Mouse (Mus musculus): ENCODE measurements around the gene Bach1. TPM values are rescaled to one million over a fixed set of nuclear protein-coding genes. Genes with fewer than 3 reads are reported as not detected.

The Bach1 gene
- polyA plus RNA-seq (2011; ENCODE audit: insufficient read length, low read depth, missing spikeins), result 35.1 and 48.0 TPM in 2 replicates

DNA sequence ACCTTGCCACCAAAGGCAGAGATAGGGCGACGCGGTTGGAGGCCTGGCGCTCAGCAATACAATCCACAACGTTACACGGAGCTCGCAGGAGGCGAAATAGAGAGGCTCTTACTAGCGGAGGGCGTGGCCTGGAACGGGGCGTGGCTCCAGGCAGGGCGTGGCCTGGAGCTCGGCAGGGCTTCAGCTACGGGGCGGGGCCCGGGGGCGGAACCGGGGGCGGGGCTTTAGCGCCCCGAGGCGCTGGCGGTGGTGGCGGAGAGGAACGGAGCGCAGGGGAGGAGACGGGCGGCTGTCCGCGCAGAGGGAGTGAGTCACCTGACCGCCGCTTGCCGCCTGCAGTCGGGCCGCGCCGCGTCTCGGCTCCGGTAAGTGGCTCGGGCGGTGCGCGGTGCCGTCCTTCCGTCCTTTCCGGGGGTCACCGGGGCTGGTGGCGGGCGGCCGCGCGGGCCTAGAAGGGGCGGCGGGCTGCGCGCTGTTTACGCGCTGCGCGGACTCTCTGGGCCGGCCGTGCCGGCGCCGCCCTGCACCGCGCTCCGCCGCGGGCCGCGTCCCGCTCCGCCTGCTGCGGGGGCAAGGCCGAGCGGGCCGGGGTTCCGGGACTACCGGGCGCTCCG is at the start of gene Bach1:
TSS of gene Bach1 (plus strand) at position 254 of the 614 bp plus-strand sequence.
- H3K27ac ChIP-seq (ENCODE audit: insufficient read depth, low read length), result peak within 1 kb of the TSS; percentile 96
- peak within 1 kb of the TSS; percentile 99 for H3K4me3 ChIP-seq (ENCODE audit: insufficient read depth, low read length)
- no peaks in the 10 kb centered on the region for H3K4me1 ChIP-seq (ENCODE audit: control insufficient read depth, insufficient read depth, low read length)
- TF ChIP-seq CTCF (IDR thresholded peaks at IDR 0.05; ENCODE audit: borderline replicate concordance, insufficient read depth, low read length) (no peak), POLR2A (IDR thresholded peaks at IDR 0.05; ENCODE audit: low read depth, low read length) (peak; percentile 90)

DNA sequence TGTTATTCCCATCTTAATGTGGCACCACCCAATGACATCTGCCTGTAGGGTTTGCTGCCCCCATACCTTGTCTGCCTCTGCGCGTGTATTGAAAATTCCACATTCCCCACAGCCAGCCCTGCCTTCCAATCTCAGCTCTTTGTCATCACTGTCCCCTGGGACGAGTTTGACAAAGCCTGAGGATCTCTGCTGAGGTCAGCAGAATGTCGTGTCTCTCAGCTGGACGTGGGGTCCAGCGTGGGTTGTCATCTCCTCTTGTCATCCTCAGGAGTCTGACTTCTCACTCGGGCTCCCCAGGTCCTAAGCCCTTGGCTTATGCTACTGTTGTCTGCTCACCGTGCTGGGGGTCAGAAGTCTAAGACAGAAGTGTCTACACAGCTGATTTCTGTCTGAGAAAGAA is 46.4 kb upstream of the Bach1 start:
- Histone ChIP-seq H3K27ac (ENCODE audit: insufficient read depth, low read length) (no peak overlapping the region), H3K4me1 (ENCODE audit: control insufficient read depth, insufficient read depth, low read length) (no peaks in the 10 kb centered on the region), H3K4me3 (ENCODE audit: insufficient read depth, low read length) (no peak overlapping the region)
- no peak for TF ChIP-seq CTCF (IDR thresholded peaks at IDR 0.05; ENCODE audit: borderline replicate concordance, insufficient read depth, low read length)
- TF ChIP-seq POLR2A (IDR thresholded peaks at IDR 0.05; ENCODE audit: low read depth, low read length), result no peak

DNA sequence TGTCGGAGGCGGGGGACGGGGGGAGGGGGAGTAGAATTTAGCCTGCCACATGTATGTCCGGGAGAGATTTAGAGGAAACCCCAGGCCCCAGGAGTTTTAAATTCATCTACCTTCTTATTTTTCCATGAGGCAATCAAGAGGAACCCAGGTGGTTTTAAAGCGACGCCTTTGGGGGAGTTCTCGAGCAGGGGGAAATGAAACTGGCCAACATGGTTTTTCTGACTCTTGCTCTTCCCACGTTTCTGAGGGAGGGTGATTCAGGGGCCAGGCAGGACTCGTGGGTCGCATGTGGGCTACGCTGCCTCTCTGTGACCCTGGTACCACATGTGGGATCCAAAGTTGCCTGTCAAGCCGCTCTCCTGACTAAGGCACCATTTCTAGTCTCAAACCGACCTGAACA is 45.8 kb upstream of the Bach1 start:
- TF ChIP-seq POLR2A (IDR thresholded peaks at IDR 0.05; ENCODE audit: low read depth, low read length), result no peak
- TF ChIP-seq CTCF (IDR thresholded peaks at IDR 0.05; ENCODE audit: borderline replicate concordance, insufficient read depth, low read length), result no peak
- Histone ChIP-seq H3K27ac (ENCODE audit: insufficient read depth, low read length) (no peak overlapping the region), H3K4me3 (ENCODE audit: insufficient read depth, low read length) (no peak overlapping the region), H3K4me1 (ENCODE audit: control insufficient read depth, insufficient read depth, low read length) (no peaks in the 10 kb centered on the region)

DNA sequence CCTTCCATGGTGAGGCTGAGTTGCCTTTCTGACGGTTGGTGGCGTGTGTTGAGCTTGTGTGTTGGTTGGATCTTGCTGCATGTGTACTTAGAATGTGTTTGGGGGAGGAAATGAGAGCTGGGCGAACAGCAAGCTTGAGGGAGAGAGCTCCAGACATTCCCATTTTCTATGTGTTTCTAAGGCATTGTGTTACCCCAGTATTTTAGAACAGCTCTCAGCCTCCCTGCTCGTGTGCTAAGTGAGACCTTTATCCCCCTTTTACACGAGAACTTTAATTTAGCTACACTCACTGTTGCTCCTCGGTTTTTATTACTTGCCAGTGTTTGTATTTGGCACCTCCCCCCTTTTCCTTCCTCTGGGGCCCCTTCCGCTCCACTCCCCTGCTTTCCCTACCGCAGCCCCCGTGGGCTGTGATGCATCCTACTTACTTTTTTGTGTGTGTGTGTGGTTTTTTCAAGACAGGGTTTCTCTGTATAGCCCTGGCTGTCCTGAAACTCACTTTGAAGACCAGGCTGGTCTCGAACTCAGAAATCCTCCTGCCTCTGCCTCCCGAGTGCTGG is 44.6 kb upstream of the Bach1 start:
- TF ChIP-seq CTCF (IDR thresholded peaks at IDR 0.05; ENCODE audit: borderline replicate concordance, insufficient read depth, low read length) (no peak), POLR2A (IDR thresholded peaks at IDR 0.05; ENCODE audit: low read depth, low read length) (no peak)
- Histone ChIP-seq H3K27ac (ENCODE audit: insufficient read depth, low read length) (no peak overlapping the region), H3K4me1 (ENCODE audit: control insufficient read depth, insufficient read depth, low read length) (peaks cover 2% of the 10 kb centered on the region), H3K4me3 (ENCODE audit: insufficient read depth, low read length) (no peak overlapping the region)

DNA sequence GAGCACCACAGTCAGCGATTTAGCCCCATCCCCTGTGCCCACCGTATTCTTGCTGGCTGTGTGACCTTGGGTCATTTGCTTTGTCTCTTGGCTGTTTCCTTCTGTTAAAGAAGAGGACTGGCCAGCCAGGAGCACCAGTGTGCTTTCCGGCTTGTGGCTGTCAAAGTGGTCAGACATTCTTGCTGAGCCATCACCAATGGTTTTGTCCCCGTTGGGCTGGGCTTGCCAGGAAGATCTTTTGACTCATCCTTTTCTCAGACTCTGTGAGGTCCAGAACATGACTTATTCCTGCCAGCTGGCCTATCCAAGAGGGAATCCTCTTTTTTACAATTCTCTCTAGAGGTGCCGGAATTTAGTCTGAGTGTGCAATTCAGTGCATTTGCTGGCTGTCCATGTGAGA is 43.7 kb upstream of the Bach1 start:
- Histone ChIP-seq H3K4me3 (ENCODE audit: insufficient read depth, low read length) (no peak overlapping the region), H3K27ac (ENCODE audit: insufficient read depth, low read length) (no peak overlapping the region), H3K4me1 (ENCODE audit: control insufficient read depth, insufficient read depth, low read length) (peaks cover 2% of the 10 kb centered on the region)
- TF ChIP-seq POLR2A (IDR thresholded peaks at IDR 0.05; ENCODE audit: low read depth, low read length) (no peak), CTCF (IDR thresholded peaks at IDR 0.05; ENCODE audit: borderline replicate concordance, insufficient read depth, low read length) (no peak)

DNA sequence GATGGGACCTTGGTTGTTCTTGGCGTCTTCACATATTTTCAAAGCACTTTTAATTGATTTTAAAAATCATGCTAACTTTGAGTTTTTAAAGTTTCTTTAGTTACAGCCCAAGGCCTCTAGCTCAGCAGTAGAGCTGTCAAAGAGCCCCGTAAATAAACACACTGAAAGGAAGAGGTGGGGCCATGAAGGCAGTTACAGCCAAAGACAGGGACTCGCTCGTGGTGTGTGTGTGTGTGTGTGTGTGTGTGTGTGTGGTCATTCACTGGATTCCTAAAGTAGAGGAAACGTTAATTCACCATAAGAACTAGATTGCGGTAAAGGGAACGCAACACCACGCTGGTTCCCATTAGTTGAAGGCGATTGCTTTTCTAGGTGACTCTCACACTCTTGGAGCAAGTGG is 43.2 kb upstream of the Bach1 start:
- Histone ChIP-seq H3K4me3 (ENCODE audit: insufficient read depth, low read length) (no peak overlapping the region), H3K27ac (ENCODE audit: insufficient read depth, low read length) (no peak overlapping the region), H3K4me1 (ENCODE audit: control insufficient read depth, insufficient read depth, low read length) (peaks cover 2% of the 10 kb centered on the region)
- TF ChIP-seq CTCF (IDR thresholded peaks at IDR 0.05; ENCODE audit: borderline replicate concordance, insufficient read depth, low read length), result no peak
- TF ChIP-seq POLR2A (IDR thresholded peaks at IDR 0.05; ENCODE audit: low read depth, low read length), result no peak

DNA sequence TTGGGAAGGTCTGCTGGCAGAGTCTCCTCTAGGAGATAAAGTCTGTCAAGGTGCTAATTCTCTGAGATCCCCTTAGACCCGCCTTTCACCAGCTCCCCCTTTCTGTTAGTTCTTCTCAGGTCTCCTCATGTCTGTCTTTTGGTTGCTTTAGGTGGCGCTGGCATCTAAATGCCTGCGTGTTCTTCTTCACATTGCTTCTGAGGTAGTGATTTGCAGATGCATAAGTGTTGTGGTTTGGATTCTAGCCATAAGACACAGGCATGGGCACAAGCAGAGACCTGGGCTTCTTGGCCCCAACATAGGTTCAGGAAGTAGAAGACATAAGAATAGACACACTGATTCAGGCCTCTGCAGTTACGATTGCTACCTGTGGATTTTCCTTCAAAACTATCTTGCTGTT is 42.0 kb upstream of the Bach1 start:
- Histone ChIP-seq H3K27ac (ENCODE audit: insufficient read depth, low read length) (no peak overlapping the region), H3K4me1 (ENCODE audit: control insufficient read depth, insufficient read depth, low read length) (peaks cover 2% of the 10 kb centered on the region), H3K4me3 (ENCODE audit: insufficient read depth, low read length) (no peak overlapping the region)
- TF ChIP-seq POLR2A (IDR thresholded peaks at IDR 0.05; ENCODE audit: low read depth, low read length) (no peak), CTCF (IDR thresholded peaks at IDR 0.05; ENCODE audit: borderline replicate concordance, insufficient read depth, low read length) (no peak)

DNA sequence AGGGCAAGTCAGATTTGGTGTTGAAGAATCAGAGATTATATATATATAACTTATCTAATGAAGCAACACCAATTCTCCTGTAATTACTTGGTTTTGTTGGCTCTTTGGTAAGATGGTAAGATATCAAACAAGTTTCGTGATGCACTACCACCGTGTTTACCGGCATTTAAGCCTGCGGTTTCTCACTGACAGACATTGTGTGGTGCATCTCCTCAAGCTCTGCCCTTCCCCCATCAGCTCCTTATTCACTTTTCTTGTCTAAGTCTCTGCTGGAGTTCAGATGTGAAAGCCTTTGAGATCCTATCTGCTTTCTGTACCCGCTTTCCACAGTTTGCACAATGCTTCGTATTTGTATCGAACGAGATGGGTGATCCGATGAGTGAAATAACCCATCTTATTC is 41.5 kb upstream of the Bach1 start:
- Histone ChIP-seq H3K27ac (ENCODE audit: insufficient read depth, low read length) (no peak overlapping the region), H3K4me1 (ENCODE audit: control insufficient read depth, insufficient read depth, low read length) (peaks cover 2% of the 10 kb centered on the region), H3K4me3 (ENCODE audit: insufficient read depth, low read length) (no peak overlapping the region)
- no peak for TF ChIP-seq POLR2A (IDR thresholded peaks at IDR 0.05; ENCODE audit: low read depth, low read length)
- no peak for TF ChIP-seq CTCF (IDR thresholded peaks at IDR 0.05; ENCODE audit: borderline replicate concordance, insufficient read depth, low read length)

DNA sequence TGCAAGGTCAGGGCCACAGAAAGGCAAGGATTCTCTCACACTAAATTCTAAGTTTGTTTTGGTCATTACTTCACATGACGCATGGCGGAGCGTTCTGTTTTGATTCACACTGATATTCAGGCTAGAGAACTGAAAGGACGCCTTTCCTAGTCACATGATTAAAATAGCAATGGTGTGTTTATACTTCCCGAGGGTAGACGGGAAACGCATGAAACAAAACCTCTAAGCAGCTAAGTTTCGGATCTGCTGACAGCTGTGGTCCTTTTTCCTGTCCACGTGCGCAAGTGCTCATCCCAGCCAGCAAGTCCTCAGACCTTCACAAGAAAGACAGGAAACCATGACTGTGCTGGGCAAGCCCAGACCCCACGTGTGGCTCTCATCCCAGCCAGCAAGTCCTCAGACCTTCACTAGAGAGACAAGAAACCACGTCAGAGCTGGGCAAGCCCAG is 37.7 kb upstream of the Bach1 start:
- TF ChIP-seq CTCF (IDR thresholded peaks at IDR 0.05; ENCODE audit: borderline replicate concordance, insufficient read depth, low read length) (no peak), POLR2A (IDR thresholded peaks at IDR 0.05; ENCODE audit: low read depth, low read length) (no peak)
- Histone ChIP-seq H3K27ac (ENCODE audit: insufficient read depth, low read length) (no peak overlapping the region), H3K4me3 (ENCODE audit: insufficient read depth, low read length) (no peak overlapping the region), H3K4me1 (ENCODE audit: control insufficient read depth, insufficient read depth, low read length) (peaks cover 22% of the 10 kb centered on the region)

DNA sequence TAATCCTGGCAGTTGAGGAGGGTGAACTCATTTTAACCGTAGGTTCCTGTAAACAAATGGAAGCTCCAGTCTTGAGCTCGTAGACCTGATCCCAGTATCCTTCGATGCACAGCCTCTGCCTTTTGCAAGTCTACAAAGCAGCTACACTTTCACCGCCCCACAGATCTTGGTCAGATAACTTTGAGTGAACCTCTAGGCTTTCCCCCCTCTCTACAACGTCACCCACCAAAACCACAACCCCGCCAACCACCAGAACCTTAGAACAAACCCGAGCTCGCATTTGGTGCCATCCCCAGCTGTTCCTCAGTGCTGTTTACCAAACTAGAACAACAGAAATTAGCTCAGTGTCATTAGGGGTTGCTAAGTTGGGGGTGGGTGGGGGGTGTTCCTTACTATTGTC is 37.1 kb upstream of the Bach1 start:
- Histone ChIP-seq H3K4me1 (ENCODE audit: control insufficient read depth, insufficient read depth, low read length) (peaks cover 22% of the 10 kb centered on the region), H3K27ac (ENCODE audit: insufficient read depth, low read length) (no peak overlapping the region), H3K4me3 (ENCODE audit: insufficient read depth, low read length) (no peak overlapping the region)
- TF ChIP-seq POLR2A (IDR thresholded peaks at IDR 0.05; ENCODE audit: low read depth, low read length) (no peak), CTCF (IDR thresholded peaks at IDR 0.05; ENCODE audit: borderline replicate concordance, insufficient read depth, low read length) (no peak)
